Mouse (Mus musculus): ENCODE measurements around the gene Tcf7l1. TPM values are rescaled to one million over a fixed set of nuclear protein-coding genes. Genes with fewer than 3 reads are reported as not detected.

Gene Tcf7l1
- total RNA-seq, 2 experiments from 2014 or later, result 3.4 to 3.6 TPM

DNA sequence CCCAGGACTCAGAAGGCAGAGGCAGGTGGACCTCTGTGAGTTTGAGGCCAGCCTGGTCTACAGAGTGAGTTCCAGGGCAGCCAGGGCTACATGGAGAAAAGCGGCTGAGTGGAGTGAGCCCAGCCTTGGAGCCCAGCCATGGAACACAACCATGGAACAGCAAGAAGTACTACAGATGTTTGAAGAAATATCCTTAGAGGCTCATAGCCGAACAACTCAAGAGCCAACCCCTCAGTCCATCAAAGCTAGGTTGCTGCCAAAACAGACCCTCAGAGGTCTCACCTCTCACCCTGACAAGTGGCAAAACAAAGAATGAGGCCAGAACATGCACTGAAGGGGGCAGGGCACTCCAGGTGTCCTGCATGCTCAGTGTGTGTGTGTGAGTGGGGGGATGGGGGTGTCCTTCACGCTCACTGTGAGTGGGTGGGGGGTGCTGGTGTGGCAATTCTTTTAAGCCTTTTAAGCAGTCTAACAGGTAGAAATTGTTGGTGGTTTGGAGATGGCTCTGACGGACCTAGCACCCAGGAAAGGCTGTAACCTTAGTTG, 104.7 kb downstream of the Tcf7l1 start:
- no peak for DNase-seq (ENCODE audit: extremely low spot score in 1 of 2, low spot score in 2 of 2)
- intact Hi-C loops (cut with DNase I), result no loop called here

DNA sequence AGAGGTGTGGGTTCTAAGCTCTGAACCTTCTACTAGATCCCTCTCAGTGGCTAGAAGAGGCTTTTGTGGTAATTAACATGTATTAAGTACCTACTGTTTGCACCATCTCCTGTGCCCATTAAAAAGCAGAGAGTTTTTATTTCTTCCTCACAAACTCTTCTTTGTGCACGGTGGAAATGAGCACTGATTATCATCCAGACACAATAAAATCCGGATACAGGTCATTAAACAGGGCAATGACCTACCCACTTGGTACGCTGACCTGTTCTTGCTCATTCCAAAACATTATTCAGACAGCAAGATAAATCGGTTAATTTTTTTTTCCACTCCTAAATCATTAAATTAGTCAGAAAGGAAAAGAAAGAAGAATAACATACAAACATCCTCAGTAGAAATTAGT, 106.8 kb downstream of the Tcf7l1 start:
- DNase-seq (ENCODE audit: extremely low spot score in 1 of 2, low spot score in 2 of 2), result no peak
- intact Hi-C loops (cut with DNase I), result no loop called here

DNA sequence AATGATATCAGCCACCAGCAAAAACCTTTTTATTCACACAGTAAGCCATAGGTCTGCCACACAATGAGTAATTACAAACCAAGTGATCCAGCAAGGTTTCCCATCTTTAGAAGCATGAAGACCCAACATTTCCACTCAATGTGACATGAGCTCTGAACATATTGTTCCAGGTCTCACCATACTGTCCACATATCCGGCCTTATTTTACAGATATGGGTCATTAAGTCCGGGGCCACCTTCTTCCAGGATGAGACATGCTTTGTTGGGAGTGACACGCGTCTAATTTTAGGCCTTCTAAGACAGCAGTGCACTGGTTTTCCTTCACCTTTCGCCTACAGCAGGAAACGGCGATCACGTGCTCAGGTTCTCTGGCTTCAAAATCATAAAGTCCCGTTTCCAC, 108.1 kb downstream of the Tcf7l1 start:
- intact Hi-C loops (cut with DNase I), result no loop called here
- no peak for DNase-seq (ENCODE audit: extremely low spot score in 1 of 2, low spot score in 2 of 2)

DNA sequence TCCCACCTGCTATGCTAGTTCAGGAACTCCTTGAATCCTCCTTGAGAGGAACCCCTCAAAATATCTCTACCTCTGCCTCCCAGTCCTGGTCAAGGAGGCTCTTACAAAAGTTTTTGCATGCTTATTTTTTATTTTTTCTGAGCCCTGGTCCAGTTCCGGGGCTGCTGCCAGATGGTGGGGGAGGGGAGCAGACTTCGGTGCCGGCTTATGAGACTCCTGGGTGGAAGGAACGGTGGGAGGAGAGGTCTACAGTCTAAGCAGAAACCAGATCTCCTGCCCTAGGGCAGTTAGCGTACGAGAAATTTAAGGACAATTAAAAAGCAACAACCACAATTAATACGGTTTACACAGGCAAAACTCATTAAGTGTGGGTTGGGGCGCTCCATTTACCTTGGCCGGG, 110.4 kb downstream of the Tcf7l1 start:
- intact Hi-C loops (cut with DNase I), result no loop called here
- peak in 1 of 2 experiments; percentile 58 for DNase-seq (ENCODE audit: extremely low spot score in 1 of 2, low spot score in 2 of 2)

DNA sequence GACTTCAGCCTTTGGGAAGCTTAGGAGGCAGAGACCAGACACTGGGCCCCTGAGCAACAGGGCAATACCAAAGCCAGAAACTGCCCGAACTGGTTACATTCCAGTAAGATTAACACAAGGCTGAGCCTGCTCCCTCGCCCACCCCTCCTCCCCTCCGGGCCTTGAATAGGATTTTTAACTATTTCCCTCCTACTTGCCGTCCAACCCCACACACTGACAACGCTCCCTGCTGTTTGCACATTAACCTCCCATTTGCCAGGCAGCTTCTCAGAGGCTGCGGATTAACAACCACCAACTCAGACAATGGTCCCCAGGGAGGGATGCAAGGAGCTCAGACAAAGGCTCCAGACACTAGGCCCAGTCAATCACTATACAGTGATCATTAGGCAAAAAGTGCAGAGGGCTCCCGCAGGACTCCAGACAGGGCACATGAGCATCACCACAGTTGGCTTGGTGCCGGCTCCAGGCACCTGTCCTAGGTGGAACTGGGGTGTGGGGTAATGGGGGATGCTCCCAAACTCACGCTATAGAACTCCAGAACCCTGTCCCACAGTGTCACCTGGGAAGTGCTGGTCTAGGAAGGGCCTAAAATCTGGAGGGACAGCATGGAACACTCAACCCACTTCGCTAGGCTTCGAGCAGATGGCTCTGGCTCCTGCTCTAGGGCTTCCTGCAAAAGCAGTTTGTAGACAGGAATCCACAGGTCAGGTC, 111.4 kb downstream of the Tcf7l1 start:
- intact Hi-C loops (cut with DNase I), result no loop called here
- DNase-seq (ENCODE audit: extremely low spot score in 1 of 2, low spot score in 2 of 2), result no peak

DNA sequence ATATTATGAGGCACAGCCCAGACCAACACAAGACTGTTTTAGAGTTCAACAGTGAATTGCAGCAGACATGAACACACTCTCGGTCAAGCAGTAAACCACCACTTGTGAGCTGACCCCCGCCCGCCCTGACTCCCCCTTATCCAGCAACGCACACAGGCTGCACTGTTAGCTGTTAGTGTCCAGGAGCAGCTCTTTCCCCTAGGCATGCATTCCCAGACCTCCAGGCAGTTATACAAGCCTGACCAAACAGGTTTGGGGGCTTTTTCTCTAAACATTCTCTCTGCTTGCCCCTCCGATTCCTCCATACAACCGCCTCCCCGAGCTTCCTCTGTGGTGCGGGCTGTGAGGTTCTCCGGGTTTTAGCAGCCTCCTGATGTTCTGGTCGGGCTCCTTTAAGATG, 112.0 kb downstream of the Tcf7l1 start:
- intact Hi-C loops (cut with DNase I), result no loop called here
- no peak for DNase-seq (ENCODE audit: extremely low spot score in 1 of 2, low spot score in 2 of 2)

DNA sequence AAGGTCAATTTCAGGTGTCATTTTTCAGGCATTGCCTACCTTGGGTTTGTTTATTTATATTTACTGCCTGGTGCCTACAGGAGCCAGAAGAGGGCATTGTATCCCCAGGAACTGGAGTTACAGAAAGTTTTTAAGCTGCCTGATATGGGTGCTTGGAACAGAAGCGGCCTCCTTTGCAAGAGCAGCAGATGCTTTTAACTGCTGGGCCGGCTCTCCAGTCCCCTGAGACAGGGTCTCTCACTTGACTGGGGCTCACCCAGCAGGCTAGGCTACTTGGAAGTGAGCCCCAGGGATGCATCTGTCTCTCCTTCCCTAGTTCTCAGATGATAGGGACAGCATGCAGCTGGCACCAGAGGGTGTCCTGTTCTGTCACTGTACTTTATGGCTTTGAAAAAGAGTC, 112.7 kb downstream of the Tcf7l1 start:
- intact Hi-C loops (cut with DNase I), result no loop called here
- DNase-seq (ENCODE audit: extremely low spot score in 1 of 2, low spot score in 2 of 2), result no peak

DNA sequence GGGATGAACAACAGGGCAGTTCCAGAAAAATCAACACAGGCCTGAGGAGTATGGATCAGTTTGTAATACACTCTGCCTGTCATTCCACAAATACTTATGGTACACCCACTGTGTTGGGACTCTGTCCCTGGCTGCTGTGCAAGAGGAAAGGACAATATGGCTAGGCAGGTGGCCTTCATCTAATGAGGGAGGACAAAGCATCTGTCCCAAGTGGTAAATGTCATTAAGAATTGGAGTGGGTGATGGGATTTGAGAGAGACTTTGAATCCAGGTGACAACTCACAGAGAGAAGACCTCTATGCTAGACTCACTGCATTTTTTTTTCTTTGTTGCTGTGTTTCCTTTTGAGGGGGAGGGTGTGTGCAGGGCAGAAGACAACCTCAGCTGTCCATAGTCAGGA, 115.3 kb downstream of the Tcf7l1 start:
- DNase-seq (ENCODE audit: extremely low spot score in 1 of 2, low spot score in 2 of 2), result no peak
- intact Hi-C loops (cut with DNase I), result no loop called here

DNA sequence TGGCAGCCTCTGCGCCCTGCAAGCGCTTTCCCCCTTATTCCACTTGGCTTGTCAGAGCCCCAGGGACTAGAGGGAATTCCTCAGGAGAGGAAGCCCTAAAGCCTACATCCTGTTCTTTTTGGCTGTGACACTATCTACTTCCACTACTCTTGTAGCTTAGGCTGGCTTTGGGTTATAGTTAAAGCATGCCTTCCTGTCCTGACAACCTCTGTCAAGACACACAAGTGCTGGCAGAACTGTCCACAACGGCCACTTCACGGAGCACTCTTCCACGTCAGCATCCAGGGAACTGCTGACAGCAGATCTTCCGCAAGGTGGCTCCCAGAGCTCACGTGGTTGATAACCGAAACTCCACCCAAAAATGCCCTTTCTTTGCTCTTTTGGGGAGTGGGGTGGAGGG, 117.9 kb downstream of the Tcf7l1 start:
- DNase-seq (ENCODE audit: extremely low spot score in 1 of 2, low spot score in 2 of 2), result no peak
- intact Hi-C loops (cut with DNase I), result no loop called here

DNA sequence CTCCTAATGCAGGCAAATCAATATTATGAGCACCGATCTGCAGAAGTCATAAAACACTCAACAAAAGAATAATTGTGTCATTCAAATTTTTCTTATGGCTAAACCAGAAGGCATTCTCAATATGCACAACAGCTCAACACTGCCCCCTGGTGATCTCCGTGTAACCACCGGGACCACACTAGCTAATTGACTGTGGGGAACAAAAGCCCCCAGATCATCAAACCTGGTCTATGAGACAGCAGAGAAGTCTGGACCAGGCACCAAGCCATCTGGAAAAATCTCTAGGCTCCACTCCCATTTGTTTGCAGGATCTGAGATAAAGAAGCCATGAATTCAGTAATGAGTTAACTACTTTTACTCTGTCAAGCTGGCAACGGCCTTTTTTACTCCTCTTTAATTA, 122.0 kb downstream of the Tcf7l1 start:
- DNase-seq (ENCODE audit: extremely low spot score in 1 of 2, low spot score in 2 of 2), result peak in 1 of 2 experiments; percentile 75
- intact Hi-C loops (cut with DNase I), result no loop called here

DNA sequence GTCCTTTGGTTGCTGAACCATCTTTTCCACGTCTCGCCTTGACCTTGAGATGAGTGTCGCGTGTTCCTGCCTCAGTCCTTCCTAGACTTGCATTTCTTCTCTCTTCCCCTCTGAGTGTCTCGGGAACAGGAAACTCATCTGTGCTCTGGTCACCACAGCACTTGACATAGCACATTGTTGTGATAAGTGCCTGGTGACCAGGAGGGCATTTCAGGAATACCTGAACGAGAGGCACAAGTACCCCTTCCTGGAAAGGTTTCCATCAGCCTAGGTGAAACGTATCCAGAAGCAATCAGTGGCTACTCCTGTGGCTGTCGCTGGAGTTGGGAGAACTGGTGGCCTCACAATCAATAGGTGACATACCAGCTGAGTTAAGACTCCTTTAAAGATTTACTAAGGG, 124.8 kb downstream of the Tcf7l1 start:
- intact Hi-C loops (cut with DNase I), result no loop called here
- no peak for DNase-seq (ENCODE audit: extremely low spot score in 1 of 2, low spot score in 2 of 2)

DNA sequence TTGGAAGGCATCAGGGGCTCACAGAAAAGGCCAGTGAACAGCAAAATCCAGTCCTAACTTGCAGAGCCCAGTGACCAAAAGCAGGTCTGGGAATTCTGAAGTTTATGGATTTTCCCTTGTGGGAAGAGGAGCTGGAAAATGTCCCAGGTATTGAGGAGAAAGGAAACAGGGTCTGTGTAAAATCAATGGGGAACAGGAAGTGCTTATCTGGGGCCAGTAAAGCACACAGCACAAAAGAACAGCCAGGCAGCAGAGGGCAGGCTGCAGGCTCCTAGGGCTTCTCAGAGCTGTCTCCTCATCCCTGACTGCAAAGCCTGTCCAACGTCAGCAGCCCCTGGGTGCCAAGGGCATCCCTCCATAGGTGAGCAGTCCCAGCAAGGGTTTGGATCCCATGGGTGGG, 126.1 kb downstream of the Tcf7l1 start:
- no peak for DNase-seq (ENCODE audit: extremely low spot score in 1 of 2, low spot score in 2 of 2)
- intact Hi-C loops (cut with DNase I), result no loop called here

DNA sequence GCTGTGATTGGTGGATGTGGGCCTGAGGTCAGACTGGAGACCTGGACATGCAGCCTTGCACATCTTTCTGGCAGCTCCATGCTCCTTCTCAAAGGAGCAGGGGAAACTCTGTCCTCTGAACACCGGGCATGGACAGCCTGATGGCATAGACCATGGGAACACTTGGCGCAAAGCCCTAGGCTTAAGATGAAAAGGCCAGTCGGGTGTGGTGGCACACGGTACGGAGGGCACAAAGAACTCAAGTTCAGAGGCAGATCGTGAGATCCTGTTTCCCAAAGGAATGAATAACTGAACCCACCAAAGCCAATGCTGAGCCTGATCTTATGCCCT, 128.7 kb downstream of the Tcf7l1 start:
- DNase-seq (ENCODE audit: extremely low spot score in 1 of 2, low spot score in 2 of 2), result no peak
- intact Hi-C loops (cut with DNase I), result no loop called here

DNA sequence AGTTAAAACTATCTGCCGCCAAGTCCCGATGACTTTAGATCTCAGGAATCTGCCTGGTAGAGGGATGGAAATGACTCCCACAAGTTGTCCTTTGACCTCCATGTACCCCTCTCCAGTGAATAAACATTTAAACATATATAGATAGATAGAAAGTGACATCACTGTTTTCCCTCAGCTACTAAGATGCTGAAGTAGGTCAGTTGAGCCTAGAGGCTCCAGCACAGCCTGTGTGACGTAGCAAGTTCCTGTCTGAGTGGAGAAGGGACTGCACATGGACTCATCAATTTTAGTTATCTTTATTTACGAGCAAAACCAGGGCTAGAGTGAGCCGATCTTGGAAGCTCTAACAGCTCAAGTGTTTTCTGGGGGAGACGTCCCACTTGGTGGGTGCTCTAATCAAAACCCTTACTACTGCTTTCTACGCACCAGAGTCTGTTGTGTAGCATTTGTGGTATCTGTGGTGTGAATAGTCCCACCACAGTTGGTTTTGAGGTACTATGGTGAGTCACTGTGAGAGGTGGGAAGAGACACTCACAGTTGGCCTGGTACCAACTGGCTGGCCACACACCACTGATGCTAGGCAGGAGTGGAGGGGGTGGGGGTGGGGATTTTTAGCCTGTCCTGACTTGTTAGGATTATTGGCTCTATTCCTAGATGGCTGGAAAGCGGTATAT, 129.2 kb downstream of the Tcf7l1 start:
- intact Hi-C loops (cut with DNase I), result no loop called here
- DNase-seq (ENCODE audit: extremely low spot score in 1 of 2, low spot score in 2 of 2), result no peak

DNA sequence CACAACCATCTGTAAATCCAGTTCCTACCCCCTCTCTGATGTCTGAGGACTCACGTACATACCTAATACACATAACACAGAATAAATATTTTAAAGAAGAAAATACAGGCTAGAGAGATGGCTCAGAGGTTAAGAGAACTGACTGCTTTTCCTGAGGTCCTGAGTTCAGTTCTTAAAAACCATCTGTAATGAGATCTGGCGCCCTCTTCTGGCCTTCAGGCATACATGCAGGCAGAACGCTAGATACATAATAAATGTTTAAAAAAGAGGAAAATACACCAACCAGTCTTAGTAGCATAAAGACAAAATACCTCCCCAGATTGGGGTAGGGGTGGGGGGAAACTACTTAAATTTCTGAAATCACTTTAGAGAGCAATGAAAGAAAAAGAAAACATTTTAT, 131.0 kb downstream of the Tcf7l1 start:
- no peak for DNase-seq (ENCODE audit: extremely low spot score in 1 of 2, low spot score in 2 of 2)
- intact Hi-C loops (cut with DNase I), result no loop called here

DNA sequence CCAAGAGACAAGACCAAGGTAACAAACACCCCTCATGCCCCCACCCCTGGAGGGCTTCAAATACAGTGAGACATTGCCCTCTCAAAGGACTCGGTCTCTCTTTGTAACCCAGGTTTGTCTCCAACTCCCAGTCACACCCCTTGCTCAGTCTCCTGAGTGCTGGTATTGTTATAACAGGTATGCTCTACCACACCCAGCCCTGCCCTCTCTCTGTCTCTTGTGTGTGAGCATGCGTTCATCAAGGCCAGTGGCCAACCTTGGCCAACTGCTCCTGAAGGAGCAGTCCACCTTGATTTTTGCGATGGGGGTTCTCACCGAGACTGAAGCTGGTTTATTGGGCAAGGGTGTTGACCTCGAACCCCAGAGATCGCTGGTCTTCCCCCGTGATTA, 133.0 kb downstream of the Tcf7l1 start:
- no peak for DNase-seq (ENCODE audit: extremely low spot score in 1 of 2, low spot score in 2 of 2)
- intact Hi-C loops (cut with DNase I), result no loop called here

DNA sequence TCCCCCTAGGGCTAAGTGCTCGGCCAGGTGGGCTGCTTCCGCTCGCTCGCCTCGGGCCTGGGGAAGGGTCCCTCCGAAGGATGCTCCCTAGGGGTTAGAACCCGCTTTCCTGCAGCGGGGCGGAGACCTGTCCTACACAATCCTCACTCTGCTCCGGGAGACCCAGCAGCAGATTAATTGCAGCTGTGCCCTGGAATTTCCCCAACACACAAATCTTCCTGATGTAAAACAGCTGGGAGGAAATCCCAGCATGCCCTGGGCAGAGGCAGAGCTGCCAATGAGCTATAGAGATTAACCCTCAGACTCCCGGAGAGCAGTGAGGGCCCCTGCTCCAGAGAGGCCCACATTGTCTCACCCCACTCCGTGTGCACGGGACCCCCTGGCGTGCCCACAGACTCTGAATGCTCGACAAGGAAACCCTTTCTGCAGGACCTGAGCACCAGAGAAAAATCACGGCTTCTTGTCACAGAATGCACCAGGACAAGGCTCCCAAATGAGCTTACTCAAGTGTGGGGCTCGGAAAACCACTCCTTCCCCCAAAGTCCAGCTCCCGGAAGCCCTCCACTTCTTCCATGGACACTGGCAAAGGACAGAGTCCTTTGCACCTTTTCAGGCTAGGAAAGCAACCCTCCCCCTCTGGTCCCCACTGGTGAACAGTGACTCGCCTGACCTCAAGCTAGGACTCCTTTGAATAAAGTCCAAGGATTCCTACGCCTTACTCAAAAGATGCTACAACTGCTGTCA, 133.6 kb downstream of the Tcf7l1 start:
- intact Hi-C loops (cut with DNase I), result no loop called here
- peak in 1 of 2 experiments; percentile 78 for DNase-seq (ENCODE audit: extremely low spot score in 1 of 2, low spot score in 2 of 2)

DNA sequence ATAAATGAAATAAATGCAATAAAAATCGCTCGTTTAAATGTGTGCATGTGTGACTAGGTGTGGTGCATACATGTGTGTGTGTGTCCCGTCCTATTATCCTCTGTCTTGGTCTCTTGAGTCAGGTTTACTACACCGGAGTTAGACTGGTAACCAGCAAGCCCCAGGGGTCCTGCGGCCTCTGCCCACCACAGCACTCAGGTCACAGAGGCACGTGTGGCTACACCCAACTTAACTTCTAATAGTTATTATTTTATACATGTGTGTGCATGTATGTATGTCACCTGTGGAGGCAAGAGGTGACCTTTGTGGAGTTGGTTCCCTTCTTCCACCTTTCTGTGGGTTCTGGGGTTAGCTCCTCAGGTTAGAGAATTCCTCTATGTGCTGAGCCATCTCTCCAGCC, 134.7 kb downstream of the Tcf7l1 start:
- no peak for DNase-seq (ENCODE audit: extremely low spot score in 1 of 2, low spot score in 2 of 2)
- intact Hi-C loops (cut with DNase I), result no loop called here

DNA sequence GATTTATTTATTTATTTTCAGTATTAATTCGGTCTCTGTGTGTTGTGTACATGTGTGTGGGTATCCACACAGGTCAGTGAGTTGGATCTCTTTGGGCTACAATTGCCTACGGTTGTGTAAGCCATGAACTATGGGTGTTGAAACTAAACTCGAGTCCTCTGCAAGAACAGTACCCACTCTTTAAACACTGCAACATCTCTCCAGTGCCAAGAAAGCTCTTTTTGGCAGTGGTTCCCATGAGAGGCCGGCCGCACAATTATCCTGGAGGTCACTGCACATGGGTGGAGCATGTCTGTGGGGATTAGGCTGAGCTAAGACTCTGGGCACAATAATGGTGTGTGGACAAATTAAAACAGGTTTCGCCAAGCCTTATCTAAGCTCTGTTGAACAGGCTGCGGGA, 135.6 kb downstream of the Tcf7l1 start:
- intact Hi-C loops (cut with DNase I), result no loop called here
- DNase-seq (ENCODE audit: extremely low spot score in 1 of 2, low spot score in 2 of 2), result peak in 1 of 2 experiments; percentile 31

DNA sequence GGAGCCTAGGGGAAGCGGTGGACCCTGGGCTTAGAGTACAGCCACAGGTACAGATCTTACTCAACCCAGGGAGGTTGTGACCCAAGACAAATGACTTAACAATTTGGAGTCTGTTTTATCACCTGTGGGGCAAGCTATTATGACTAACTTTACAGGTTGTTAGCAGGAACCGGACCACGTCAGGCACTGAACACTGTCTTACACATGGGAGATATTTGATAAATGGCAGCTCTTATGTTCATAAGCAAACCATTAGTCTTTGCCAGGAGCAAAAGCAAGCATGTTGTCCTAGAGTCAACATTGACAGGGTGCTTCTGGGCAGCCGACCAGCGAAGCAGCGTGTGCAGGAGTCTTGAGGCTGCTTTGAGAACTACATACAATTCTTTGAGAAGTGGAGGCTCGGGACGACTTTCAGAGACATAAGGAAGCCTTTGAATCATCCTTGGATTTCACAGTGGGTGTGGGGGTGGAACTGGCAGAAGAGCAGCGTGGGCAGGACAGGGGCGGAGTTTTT, 138.7 kb downstream of the Tcf7l1 start:
- peak; percentile 58 to 64 for DNase-seq (ENCODE audit: extremely low spot score in 1 of 2, low spot score in 2 of 2)
- intact Hi-C loops (cut with DNase I), result no loop called here

Data from left cerebral cortex, postnatal 10 days (tissue).